Mouse (Mus musculus) liver, embryonic 14.5 days (tissue): ENCODE measurements around the gene Nudt21.

Experiments used
- CTCF ChIP-seq: IDR thresholded peaks from 2 replicates; pipeline ENCODE4 v1.5.1; 2016; ENCODE audit warnings: antibody characterized with exemption, low read depth, control low read depth
- EP300 ChIP-seq: IDR thresholded peaks from 2 replicates; pipeline ENCODE4 v1.6.1; 2016; ENCODE audit warnings: antibody characterized with exemption, low read depth

DNA sequence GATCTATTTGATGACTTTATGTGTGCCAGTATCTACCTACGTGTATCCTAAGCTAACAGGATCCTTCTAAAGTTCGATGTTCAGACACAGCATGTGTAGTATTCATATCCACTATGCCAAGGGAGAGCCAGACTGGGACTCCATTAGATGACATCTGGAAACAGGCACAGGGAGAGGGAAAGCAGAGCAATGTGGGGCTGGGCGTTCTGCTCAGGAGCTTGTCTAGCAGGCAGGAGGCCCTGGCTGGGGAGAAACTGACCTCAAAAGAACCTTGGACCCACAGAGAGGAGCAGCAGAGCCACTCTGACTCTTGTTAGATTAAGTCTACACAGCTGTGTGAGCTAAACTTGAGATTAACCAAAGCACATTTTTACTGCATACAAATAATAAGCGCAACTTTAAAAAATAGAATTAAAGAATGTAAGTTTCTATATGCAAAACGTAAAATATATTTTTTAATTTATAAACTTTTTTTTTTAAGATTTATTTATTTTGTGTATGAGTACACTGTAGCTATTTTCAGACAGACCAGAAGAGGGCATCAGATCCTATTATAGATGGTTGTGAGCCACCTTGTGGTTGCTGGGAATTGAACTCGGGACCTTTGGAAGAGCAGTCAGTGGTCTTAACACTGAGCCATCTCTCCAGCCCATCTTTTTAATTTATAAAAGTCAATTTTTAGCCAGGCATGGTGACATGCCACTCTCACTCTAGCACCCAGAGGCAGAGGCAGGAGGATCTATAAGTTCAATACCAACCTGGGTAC lies 60.2 kb downstream of the Nudt21 start:
- TF ChIP-seq CTCF (0 out of 2 replicates have a peak, but pooled peaks have one; percentile 3), EP300 (no peak)
